Mouse (Mus musculus): ENCODE results near the gene Unkl.
"Not testable (repeated sequence)": the region's sequence is repeated elsewhere in the genome, so short reads cannot be mapped to it uniquely, and the experiment has no call there.

Unkl gene

GRCm38 (mm10) chr17:25220746-25221145 is 32.5 kb downstream of the Unkl start:
- DNase-seq, result no peak

GRCm38 (mm10) chr17:25221821-25222503 is 33.8 kb downstream of the Unkl start:
- DNase-seq, result peak; percentile 65

GRCm38 (mm10) chr17:25222504-25222940 is 34.3 kb downstream of the Unkl start:
- not testable (repeated sequence) for DNase-seq

GRCm38 (mm10) chr17:25222951-25223601 is 34.9 kb downstream of the Unkl start:
- DNase-seq, result no peak

GRCm38 (mm10) chr17:25224586-25225222 is 36.5 kb downstream of the Unkl start:
- DNase-seq, result no peak

GRCm38 (mm10) chr17:25225659-25226058 is 37.5 kb downstream of the Unkl start:
- no peak for DNase-seq

GRCm38 (mm10) chr17:25227991-25228390 is 39.8 kb downstream of the Unkl start:
- no peak for DNase-seq

- DNase-seq, result not testable (repeated sequence)
These were observed 41.9 kb downstream of the Unkl start for GRCm38 (mm10) chr17:25230014-25230655.

GRCm38 (mm10) chr17:25230700-25231099 is 42.5 kb downstream of the Unkl start:
- peak; percentile 18 for DNase-seq

GRCm38 (mm10) chr17:25231621-25232020 is 43.4 kb downstream of the Unkl start:
- DNase-seq, result not testable (repeated sequence)

GRCm38 (mm10) chr17:25235635-25236034 is 47.4 kb downstream of the Unkl start:
- no peak for DNase-seq

- DNase-seq, result peak; percentile 85
These were observed 51.8 kb downstream of the Unkl start, which contains the start of the genes Gnptg and Tsr3 for GRCm38 (mm10) chr17:25239695-25240636. Gene Gnptg, minus strand, starts transcription at chr17:25240124. Gene Tsr3, plus strand, starts transcription at chr17:25240170.

- DNase-seq, result no peak
These were observed 55.1 kb downstream of the Unkl start for GRCm38 (mm10) chr17:25243131-25243780.

GRCm38 (mm10) chr17:25244239-25244638 is 56.0 kb downstream of the Unkl start:
- DNase-seq, result no peak

- no peak for DNase-seq
These were observed 60.0 kb downstream of the Unkl start for GRCm38 (mm10) chr17:25248033-25248750.

GRCm38 (mm10) chr17:25250181-25250835 is 62.1 kb downstream of the Unkl start:
- no peak for DNase-seq

- DNase-seq, result no peak
These were observed 64.4 kb downstream of the Unkl start for GRCm38 (mm10) chr17:25252643-25253042.

GRCm38 (mm10) chr17:25253760-25254159 is 65.6 kb downstream of the Unkl start:
- DNase-seq, result no peak

GRCm38 (mm10) chr17:25255110-25255509 is 66.9 kb downstream of the Unkl start:
- no peak for DNase-seq

GRCm38 (mm10) chr17:25256140-25256754 is 68.0 kb downstream of the Unkl start, which contains the start of gene Baiap3:
Gene Baiap3, minus strand, starts transcription at chr17:25256364.
- DNase-seq, result peak; percentile 15
